Mouse (Mus musculus) megakaryocyte-erythroid progenitor cell, adult 5 weeks (primary cell): ENCODE data around the gene Pgm2l1. TPM values are rescaled to one million over a fixed set of nuclear protein-coding genes. Genes with fewer than 3 reads are reported as not detected.

ENCODE experiments used
- polyA plus RNA-seq: library from polyadenylated mRNA; stranded (reverse); fragments of >175 nt; gene quantifications from 2 replicates; pipeline ENCODE4 v1.2.3, GENCODE M21; 2012

Pgm2l1 gene
- 15.8 and 16.0 TPM in 2 replicates for polyA plus RNA-seq

DNA sequence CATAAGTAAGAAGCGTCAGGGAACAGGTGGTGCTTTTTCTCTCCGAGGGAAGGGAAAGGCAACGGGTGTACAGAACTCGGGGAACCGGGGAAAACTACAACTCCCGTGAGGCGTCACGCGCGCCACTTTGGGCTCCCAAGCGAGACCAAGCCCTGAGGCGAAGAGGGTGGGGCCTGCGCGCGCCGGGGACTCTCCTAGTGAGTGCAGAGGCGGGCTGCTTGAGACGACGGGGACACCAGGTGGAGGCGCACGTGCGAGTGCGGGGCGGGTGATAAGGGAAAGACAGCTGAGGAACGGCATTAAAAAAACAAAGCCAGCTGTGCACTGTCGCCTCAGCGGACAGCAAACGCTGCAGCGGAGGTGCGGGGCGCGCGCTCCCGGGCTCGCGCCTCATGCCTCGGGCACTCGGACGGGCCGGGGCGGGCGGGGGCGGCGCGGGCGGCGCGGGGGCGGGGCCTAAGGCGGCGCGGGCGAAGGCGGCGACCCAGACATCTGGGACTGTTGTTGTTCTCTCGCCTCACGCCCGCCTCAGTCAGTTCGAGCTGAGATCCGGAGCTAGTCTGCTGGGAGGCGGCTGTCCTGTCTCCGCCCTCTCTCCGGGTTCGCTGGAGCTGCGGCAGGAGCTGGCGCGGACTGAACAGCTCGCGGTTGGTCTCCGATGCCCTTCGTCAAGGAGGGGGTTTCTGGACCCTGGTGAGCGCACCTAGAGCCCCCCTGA, at the start of gene Pgm2l1:
Gene Pgm2l1 (plus strand): TSS at position 237 of the 718 bp plus-strand sequence.

DNA sequence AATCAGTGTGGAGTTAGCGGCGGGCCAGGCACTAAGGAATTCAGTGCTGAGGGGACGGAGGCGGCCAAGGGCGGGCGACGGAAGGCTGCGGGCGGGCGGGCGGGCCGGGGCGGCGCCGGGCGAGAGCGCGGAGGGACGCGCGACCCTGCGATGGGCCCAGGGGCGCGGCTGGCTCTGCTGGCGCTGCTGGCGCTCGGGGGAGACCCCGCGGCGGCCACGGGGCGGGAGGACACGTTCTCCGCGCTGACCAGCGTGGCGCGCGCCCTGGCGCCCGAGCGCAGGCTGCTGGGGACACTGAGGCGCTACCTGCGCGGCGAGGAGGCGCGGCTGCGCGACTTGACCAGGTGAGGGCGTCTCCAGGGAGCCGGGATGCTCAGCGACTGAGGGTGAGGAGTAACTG, 58.2 kb downstream of the Pgm2l1 start, which contains the start of gene P4ha3:
Gene P4ha3 (plus strand): TSS at position 138 of the 400 bp plus-strand sequence.

Other genes with a start within 250 kb of the Pgm2l1 start
- gene Rnf169, start 246.9 kb upstream of the Pgm2l1 start, polyA plus RNA-seq = 3.1 and 3.7 TPM in 2 replicates
- not detected in 2 replicates for gene Chrdl2, start 221.2 kb upstream of the Pgm2l1 start, polyA plus RNA-seq
- gene Pold3, start 105.8 kb upstream of the Pgm2l1 start, polyA plus RNA-seq = 22.5 and 29.7 TPM in 2 replicates
- gene Lipt2, start 68.1 kb upstream of the Pgm2l1 start, polyA plus RNA-seq = 3.5 TPM in 2 replicates
- gene Kcne3, start 50.9 kb upstream of the Pgm2l1 start, polyA plus RNA-seq = 0.20 TPM in 1 of 2 replicates, not detected in the other
- gene P4ha3, start 58.1 kb downstream of the Pgm2l1 start, polyA plus RNA-seq = 0.14 TPM in 1 of 2 replicates, not detected in the other
- 23.0 and 30.0 TPM in 2 replicates for gene C2cd3, start 144.8 kb downstream of the Pgm2l1 start, polyA plus RNA-seq
- 51.9 and 62.8 TPM in 2 replicates for gene Ppme1, start 144.9 kb downstream of the Pgm2l1 start, polyA plus RNA-seq
- gene Ucp3, start 245.6 kb downstream of the Pgm2l1 start, polyA plus RNA-seq = 0.12 TPM in 1 of 2 replicates, not detected in the other